Comparison of ENCODE assay signal across 26 mouse cellular contexts in the genomic region with DNA sequence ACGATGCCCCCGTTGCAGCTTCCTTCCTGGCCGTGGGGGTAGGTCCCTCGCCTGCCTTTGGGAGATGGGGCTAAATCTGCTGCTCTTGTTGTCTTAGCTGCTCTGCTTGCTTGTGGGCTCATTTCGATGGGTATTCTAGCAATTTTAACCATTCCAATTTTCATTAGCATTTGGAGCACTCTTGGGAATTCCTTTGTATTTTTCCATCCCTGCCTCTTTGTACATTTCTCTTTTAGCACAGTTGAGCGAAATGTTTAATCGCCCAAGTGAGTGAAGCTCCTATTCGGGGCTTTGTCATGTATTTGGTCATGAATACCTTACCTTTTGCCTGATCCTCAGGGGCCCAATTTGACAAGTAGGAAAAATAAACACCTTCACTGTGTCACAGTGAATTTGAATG.
"Had no signal": no experiment of that assay in that cellular context is flagged by ENCODE, and none has a peak within 500 bp of the region (broad histone marks: within the 10 kb centered on the region; RNA-seq: fewer than 3 reads in every experiment).

No protein-coding gene starts in this region.

- ATAC-seq: forebrain, embryonic 13.5 days; forebrain, embryonic 14.5 days; forebrain, embryonic 15.5 days; forebrain, embryonic 16.5 days; forebrain, postnatal 0 days had no signal

- H3K4me2 ChIP-seq: embryonic facial prominence, embryonic 12.5 days; embryonic facial prominence, embryonic 13.5 days; embryonic facial prominence, embryonic 15.5 days; forebrain, embryonic 12.5 days; forebrain, embryonic 13.5 days; forebrain, embryonic 15.5 days had no signal

- H3K36me3 ChIP-seq: embryonic facial prominence, embryonic 10.5 days; embryonic facial prominence, embryonic 12.5 days; embryonic facial prominence, embryonic 13.5 days; embryonic facial prominence, embryonic 15.5 days; forebrain, embryonic 10.5 days; forebrain, embryonic 12.5 days; forebrain, embryonic 15.5 days; heart, embryonic 10.5 days had no signal

- DNase-seq: cerebellum, postnatal 10 days; cerebellum, postnatal 14 days; cerebellum, postnatal 25 days; cerebellum, postnatal 36 days; embryo, embryonic 11 days; forebrain, postnatal 0 days; gastrocnemius, adult 2 months; gastrocnemius, postnatal 10 days; gastrocnemius, postnatal 14 days; gastrocnemius, postnatal 25 days; gastrocnemius, postnatal 36 days; heart, adult 11 months; heart, adult 18-20 months; heart, adult 2 months had no signal

- H3K4me1 ChIP-seq: embryonic facial prominence, embryonic 10.5 days; embryonic facial prominence, embryonic 12.5 days; embryonic facial prominence, embryonic 15.5 days; forebrain, embryonic 12.5 days; forebrain, embryonic 13.5 days; forebrain, embryonic 15.5 days; heart, embryonic 10.5 days had no signal

- H3K9me3 ChIP-seq: embryonic facial prominence, embryonic 10.5 days; embryonic facial prominence, embryonic 12.5 days; embryonic facial prominence, embryonic 13.5 days; embryonic facial prominence, embryonic 15.5 days; forebrain, embryonic 10.5 days; forebrain, embryonic 12.5 days; forebrain, embryonic 13.5 days; forebrain, embryonic 15.5 days; heart, embryonic 10.5 days had no signal

- H3K9ac ChIP-seq: embryonic facial prominence, embryonic 12.5 days; embryonic facial prominence, embryonic 13.5 days; embryonic facial prominence, embryonic 15.5 days; forebrain, embryonic 12.5 days; forebrain, embryonic 13.5 days; forebrain, embryonic 15.5 days; forebrain, postnatal 0 days had no signal

- H3K27me3 ChIP-seq: embryonic facial prominence, embryonic 12.5 days; embryonic facial prominence, embryonic 13.5 days; embryonic facial prominence, embryonic 15.5 days; forebrain, embryonic 12.5 days; forebrain, embryonic 13.5 days; forebrain, embryonic 15.5 days had no signal

- H3K4me3 ChIP-seq: embryonic facial prominence, embryonic 10.5 days; embryonic facial prominence, embryonic 12.5 days; embryonic facial prominence, embryonic 13.5 days; embryonic facial prominence, embryonic 15.5 days; erythroblast, embryonic 14.5 days; forebrain, embryonic 10.5 days; forebrain, embryonic 12.5 days; forebrain, embryonic 13.5 days; forebrain, embryonic 15.5 days; gastrocnemius, adult 2 months; heart, adult 2 months; heart, embryonic 10.5 days had no signal

- H3K27ac ChIP-seq: embryonic facial prominence, embryonic 10.5 days; embryonic facial prominence, embryonic 12.5 days; embryonic facial prominence, embryonic 13.5 days; embryonic facial prominence, embryonic 15.5 days; forebrain, embryonic 10.5 days; forebrain, embryonic 12.5 days; forebrain, embryonic 13.5 days; forebrain, embryonic 15.5 days; gastrocnemius, adult 2 months; heart, adult 2 months; heart, embryonic 10.5 days had no signal
